Mouse (Mus musculus) small intestine, adult 2 months (tissue): Measurements from ENCODE around the gene Ltf.

ENCODE experiments used
- CTCF ChIP-seq: fragments of 200-500 bp; IDR thresholded peaks from 2 replicates; pipeline ENCODE4 v1.5.1; 2012; ENCODE audit warnings: low read depth, mild to moderate bottlenecking, control low read depth, inconsistent platforms, low read length, moderate library complexity, mixed read lengths; ENCODE audit not compliant: insufficient replicate concordance, insufficient read length; ENCODE audit errors: extremely low read depth
- POLR2A ChIP-seq: fragments of 200-500 bp; IDR thresholded peaks from 2 replicates; pipeline ENCODE4 v1.6.1; 2012; ENCODE audit warnings: low read depth, mild to moderate bottlenecking, control low read depth, inconsistent platforms, low read length, moderate library complexity

GRCm38 (mm10) chr9:111033717-111034116 is 14.6 kb downstream of the Ltf start:
- TF ChIP-seq CTCF = no peak
- TF ChIP-seq POLR2A = no peak
